Mouse (Mus musculus) forebrain, embryonic 12.5 days (tissue): Measurements from ENCODE around the gene Proser2. TPM values are rescaled to one million over a fixed set of nuclear protein-coding genes. Genes with fewer than 3 reads are reported as not detected.

Experiments used
- ATAC-seq: fragments of 200-750 bp; cut with Nextera tagmentation; 2 replicates; pipeline ENCODE4 v1.8.0; 2017; ENCODE audit warnings: moderate TSS enrichment; ENCODE audit not compliant: low FRiP score
- H3K27ac ChIP-seq: fragments of 300-500 bp; sonication (generic); 2 replicates; pipeline ENCODE4 v1.5.1; 2016; ENCODE audit warnings: mild to moderate bottlenecking
- H3K27me3 ChIP-seq: fragments of 300-500 bp; sonication (generic); 2 replicates; pipeline ENCODE4 v1.6.1; 2016; ENCODE audit warnings: mild to moderate bottlenecking
- H3K36me3 ChIP-seq: fragments of 300-500 bp; sonication (generic); replicated peaks from 2 replicates; pipeline ENCODE4 v1.6.1; 2016; ENCODE audit warnings: mild to moderate bottlenecking
- H3K4me1 ChIP-seq: fragments of 300-500 bp; sonication (generic); 2 replicates; pipeline ENCODE4 v1.6.1; 2016
- H3K4me2 ChIP-seq: fragments of 300-500 bp; sonication (generic); 2 replicates; pipeline ENCODE4 v1.6.1; 2016; ENCODE audit warnings: mild to moderate bottlenecking, moderate library complexity
- H3K4me3 ChIP-seq: fragments of 300-500 bp; sonication (generic); replicated peaks from 2 replicates; pipeline ENCODE4 v1.5.1; 2016; ENCODE audit warnings: mild to moderate bottlenecking
- H3K9ac ChIP-seq: fragments of 300-500 bp; sonication (generic); 2 replicates; pipeline ENCODE4 v1.6.1; 2016; ENCODE audit warnings: mild to moderate bottlenecking
- H3K9me3 ChIP-seq: fragments of 300-500 bp; sonication (generic); 2 replicates; pipeline ENCODE4 v1.6.1; 2016
- WGBS: fragments of 180-500 bp; shearing (Covaris S2); methylation state at CpG from one replicate; pipeline ENCODE4 v1.1.7; 2016; 5-methylcytosine and 5-hydroxymethylcytosine counted together
- polyA plus RNA-seq: library from polyadenylated mRNA; unstranded; fragments of >200 nt; fragmentation: Nextera tagmentation; extraction: Ambion mirVana; gene quantifications from 2 replicates; pipeline ENCODE4 v1.2.1, GENCODE M21; 2016

Gene Proser2
- polyA plus RNA-seq, 1 experiment from 2014 or later, result 2.6 TPM

DNA sequence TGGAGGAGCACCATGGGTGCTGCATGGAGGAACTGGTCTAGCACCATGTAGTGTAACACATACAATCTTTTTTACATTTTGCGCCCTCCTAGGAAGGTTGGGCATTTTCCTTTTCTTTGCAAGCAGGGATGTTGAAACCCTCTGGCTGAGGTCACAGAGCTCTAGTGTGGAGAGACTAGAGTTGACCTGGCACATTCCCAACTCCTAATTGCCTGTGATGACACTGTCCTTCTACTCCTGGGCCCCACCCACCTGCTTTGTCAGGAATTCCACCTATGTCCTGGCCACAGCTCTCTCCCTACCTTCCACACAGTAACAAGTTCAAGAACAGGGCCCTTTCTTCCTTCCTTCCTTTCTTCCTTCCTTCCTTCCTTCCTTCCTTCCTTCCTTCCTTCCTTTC, 46.3 kb downstream of the Proser2 start:
- 88% methylated on average over 1 of the region's 1 CpGs for WGBS
- Histone ChIP-seq H3K4me1 (no peaks in the 10 kb centered on the region), H3K27ac (no peak overlapping the region), H3K4me2 (no peak overlapping the region), H3K9me3 (no peaks in the 10 kb centered on the region), H3K4me3 (no peak overlapping the region), H3K9ac (no peak overlapping the region), H3K36me3 (no peaks in the 10 kb centered on the region), H3K27me3 (no peaks in the 10 kb centered on the region)
- ATAC-seq, result no peak

GRCm38 (mm10) chr2:6082615-6083014, 47.4 kb downstream of the Proser2 start:
- no peaks in the 10 kb centered on the region for H3K9me3 ChIP-seq
- H3K4me2 ChIP-seq, result no peak overlapping the region
- no peaks in the 10 kb centered on the region for H3K36me3 ChIP-seq
- H3K27ac ChIP-seq, result no peak overlapping the region
- H3K9ac ChIP-seq, result no peak overlapping the region
- no peak overlapping the region for H3K4me3 ChIP-seq
- H3K4me1 ChIP-seq, result no peaks in the 10 kb centered on the region
- no peaks in the 10 kb centered on the region for H3K27me3 ChIP-seq
- no peak for ATAC-seq
- WGBS, result 86% methylated on average over 6 of the region's 6 CpGs

DNA sequence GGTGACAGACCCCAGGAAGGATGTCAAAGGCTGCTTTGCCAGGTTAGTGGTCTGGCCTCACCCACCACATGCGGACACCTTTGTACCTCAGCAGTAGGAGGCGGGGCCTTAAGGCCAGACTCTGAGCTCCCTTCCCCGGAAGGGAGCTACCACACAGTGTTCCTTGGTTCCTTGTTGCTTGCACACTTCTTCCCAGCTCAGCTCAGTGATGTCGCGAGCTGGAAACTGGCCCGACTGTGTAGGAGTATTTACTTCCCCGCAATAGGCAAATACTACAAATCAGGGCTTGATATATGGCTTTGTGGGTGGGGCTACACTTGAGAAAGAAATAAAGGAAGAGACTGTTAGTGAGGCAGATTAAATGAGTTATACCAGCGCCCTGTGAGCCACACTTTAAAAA, 48.9 kb downstream of the Proser2 start:
- H3K4me2 ChIP-seq, result no peak overlapping the region
- no peak overlapping the region for H3K4me3 ChIP-seq
- H3K9ac ChIP-seq, result no peak overlapping the region
- WGBS, result 66% methylated on average over 8 of the region's 8 CpGs
- no peak overlapping the region for H3K27ac ChIP-seq
- no peaks in the 10 kb centered on the region for H3K27me3 ChIP-seq
- ATAC-seq, result no peak
- H3K36me3 ChIP-seq, result no peaks in the 10 kb centered on the region
- no peaks in the 10 kb centered on the region for H3K9me3 ChIP-seq
- no peaks in the 10 kb centered on the region for H3K4me1 ChIP-seq

DNA sequence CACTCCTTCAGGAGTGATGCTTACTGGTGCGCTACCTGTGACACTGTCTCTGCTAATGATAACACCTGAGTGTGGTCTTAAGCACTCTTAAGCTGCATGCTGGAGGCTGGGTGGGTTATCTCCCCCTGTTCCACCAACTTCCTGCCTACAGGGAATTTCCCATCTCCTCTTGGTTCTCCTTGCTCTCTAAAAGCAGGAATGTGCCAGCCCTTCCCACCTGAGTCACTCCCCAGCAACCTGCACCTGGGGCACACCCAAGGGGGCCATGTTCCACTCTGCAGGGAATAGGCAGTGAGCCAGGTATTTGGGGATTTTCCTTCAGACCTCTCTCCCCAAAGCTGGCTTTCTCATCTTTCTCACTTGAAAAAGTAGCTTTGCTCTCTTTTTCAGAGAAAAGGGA, 50.0 kb downstream of the Proser2 start:
- H3K4me1 ChIP-seq, result 0 out of 2 replicates have a peak, but pooled peaks cover 4% of the 10 kb centered on the region
- 83% methylated on average over 1 of the region's 1 CpGs for WGBS
- no peaks in the 10 kb centered on the region for H3K9me3 ChIP-seq
- no peak for ATAC-seq
- H3K4me3 ChIP-seq, result no peak overlapping the region
- H3K27ac ChIP-seq, result no peak overlapping the region
- H3K4me2 ChIP-seq, result no peak overlapping the region
- no peaks in the 10 kb centered on the region for H3K27me3 ChIP-seq
- H3K36me3 ChIP-seq, result no peaks in the 10 kb centered on the region
- no peak overlapping the region for H3K9ac ChIP-seq

DNA sequence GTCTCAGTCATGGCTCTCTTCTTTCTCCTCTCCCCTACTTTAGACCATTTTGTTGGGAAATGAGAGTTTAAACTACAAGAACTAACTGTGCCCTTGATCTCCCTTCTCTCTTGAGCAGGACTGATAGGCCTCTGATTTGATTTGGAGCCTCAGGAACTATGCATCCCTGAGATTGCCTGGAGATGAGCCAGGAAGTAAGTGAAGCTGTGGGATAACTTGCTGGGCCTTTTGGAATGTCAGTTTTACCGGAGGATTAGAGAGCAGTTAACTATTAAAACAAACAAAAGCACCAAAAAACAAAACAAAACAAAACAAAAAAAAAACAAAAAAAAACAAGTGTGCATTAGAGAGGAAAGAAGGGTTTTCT, 54.5 kb downstream of the Proser2 start:
- ATAC-seq, result no peak
- 71% methylated on average over 1 of the region's 1 CpGs for WGBS
- H3K4me3 ChIP-seq, result no peak overlapping the region
- H3K4me2 ChIP-seq, result no peak overlapping the region
- no peaks in the 10 kb centered on the region for H3K9me3 ChIP-seq
- H3K9ac ChIP-seq, result no peak overlapping the region
- 0 out of 2 replicates have a peak, but pooled peaks cover 8% of the 10 kb centered on the region for H3K4me1 ChIP-seq
- H3K27me3 ChIP-seq, result no peaks in the 10 kb centered on the region
- H3K27ac ChIP-seq, result no peak overlapping the region
- H3K36me3 ChIP-seq, result no peaks in the 10 kb centered on the region

GRCm38 (mm10) chr2:6074891-6075529, 55.0 kb downstream of the Proser2 start:
- no peaks in the 10 kb centered on the region for H3K9me3 ChIP-seq
- no peak for ATAC-seq
- H3K36me3 ChIP-seq, result no peaks in the 10 kb centered on the region
- H3K9ac ChIP-seq, result no peak overlapping the region
- no peak overlapping the region for H3K4me2 ChIP-seq
- no peak overlapping the region for H3K4me3 ChIP-seq
- 0 out of 2 replicates have a peak, but pooled peaks cover 8% of the 10 kb centered on the region for H3K4me1 ChIP-seq
- H3K27me3 ChIP-seq, result no peaks in the 10 kb centered on the region
- H3K27ac ChIP-seq, result no peak overlapping the region
- WGBS, result 77% methylated on average over 10 of the region's 10 CpGs

DNA sequence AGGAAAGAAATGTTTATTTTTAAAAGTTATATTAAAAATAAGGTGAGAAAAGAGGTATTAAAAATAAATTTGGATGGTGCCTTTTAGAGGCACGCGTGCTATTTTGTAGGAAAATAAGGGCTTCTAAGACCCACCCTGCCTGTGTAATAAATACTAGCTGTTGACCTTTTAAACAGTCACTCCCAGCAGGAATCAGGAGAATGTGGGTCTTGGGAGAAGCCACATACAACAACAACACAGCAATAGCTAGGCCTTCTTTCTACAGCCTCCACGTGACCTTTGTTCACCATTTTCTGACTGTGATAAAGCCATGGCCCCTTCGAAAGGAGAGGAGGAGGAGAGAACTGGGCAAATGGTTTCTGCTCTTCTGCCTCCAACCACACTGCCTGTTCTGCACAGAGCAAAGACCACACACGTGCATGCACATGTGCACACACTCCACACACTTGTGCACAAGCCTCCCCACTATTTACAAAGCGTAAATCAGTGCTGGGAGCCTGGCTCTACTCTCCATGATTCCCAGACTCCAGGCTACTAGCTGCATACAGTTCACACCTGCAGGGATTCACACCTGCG, 57.2 kb downstream of the Proser2 start:
- 87% methylated on average over 7 of the region's 7 CpGs for WGBS

DNA sequence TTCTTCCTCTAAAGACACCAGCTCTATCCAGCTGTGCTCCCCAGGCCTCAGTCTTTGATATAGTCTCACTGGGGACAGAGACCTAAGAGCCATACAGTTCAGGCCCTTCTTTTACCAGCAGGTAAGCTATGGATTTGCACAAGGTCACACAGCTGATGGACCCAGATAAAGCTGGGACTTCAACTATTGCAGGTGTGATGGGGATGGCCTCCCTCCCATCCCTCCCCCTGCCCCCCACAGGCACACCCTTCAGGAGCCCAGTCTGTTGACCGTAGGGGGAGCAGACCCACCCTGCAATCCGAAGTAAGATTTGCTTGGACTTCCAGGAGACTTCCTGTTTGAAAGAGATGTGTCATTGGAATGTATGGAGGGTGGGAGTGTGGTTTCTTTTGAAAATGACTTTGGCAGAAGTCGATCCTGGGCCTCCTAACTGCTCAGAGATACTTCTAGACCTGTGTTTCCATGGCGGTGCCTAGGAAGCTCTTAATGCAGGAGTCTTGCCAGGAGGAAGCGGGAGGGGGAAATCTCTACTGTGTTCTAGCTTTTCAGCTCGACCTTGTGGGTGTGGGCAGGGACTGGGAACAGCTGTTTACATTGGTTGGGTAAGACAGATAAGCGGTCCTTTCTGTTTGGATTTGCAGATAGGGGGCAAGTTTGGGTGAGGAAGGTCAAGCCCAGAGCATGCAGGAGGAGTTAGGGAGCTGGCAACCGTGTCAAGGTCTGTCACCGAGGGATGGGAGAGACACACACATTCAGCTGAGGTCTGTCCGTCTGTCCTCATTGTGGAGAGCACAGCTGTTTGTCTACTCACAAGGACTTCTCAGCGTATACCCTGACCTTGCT, 58.2 kb downstream of the Proser2 start:
- Histone ChIP-seq H3K4me3 (no peak overlapping the region), H3K9ac (no peak overlapping the region), H3K4me2 (no peak overlapping the region), H3K36me3 (no peaks in the 10 kb centered on the region), H3K27me3 (no peaks in the 10 kb centered on the region), H3K9me3 (no peaks in the 10 kb centered on the region), H3K27ac (no peak overlapping the region), H3K4me1 (0 out of 2 replicates have a peak, but pooled peaks cover 8% of the 10 kb centered on the region)
- 80% methylated on average over 11 of the region's 11 CpGs for WGBS
- no peak for ATAC-seq

More for the DNA sequence above, 57.2 kb downstream of the Proser2 start:
- Histone ChIP-seq H3K4me2 (no peak overlapping the region), H3K27ac (no peak overlapping the region), H3K36me3 (no peaks in the 10 kb centered on the region), H3K9ac (no peak overlapping the region), H3K27me3 (no peaks in the 10 kb centered on the region), H3K4me1 (0 out of 2 replicates have a peak, but pooled peaks cover 8% of the 10 kb centered on the region), H3K4me3 (no peak overlapping the region), H3K9me3 (no peaks in the 10 kb centered on the region)
- no peak for ATAC-seq

GRCm38 (mm10) chr2:6070925-6071324, 59.1 kb downstream of the Proser2 start:
- H3K9me3 ChIP-seq, result no peaks in the 10 kb centered on the region
- ATAC-seq, result no peak
- H3K4me3 ChIP-seq, result no peak overlapping the region
- no peak overlapping the region for H3K9ac ChIP-seq
- no peaks in the 10 kb centered on the region for H3K36me3 ChIP-seq
- H3K4me1 ChIP-seq, result 0 out of 2 replicates have a peak, but pooled peaks cover 8% of the 10 kb centered on the region
- 48% methylated on average over 11 of the region's 11 CpGs for WGBS
- H3K4me2 ChIP-seq, result no peak overlapping the region
- no peak overlapping the region for H3K27ac ChIP-seq
- no peaks in the 10 kb centered on the region for H3K27me3 ChIP-seq

- no peaks in the 10 kb centered on the region for H3K27me3 ChIP-seq
- H3K4me2 ChIP-seq, result no peak overlapping the region
- H3K27ac ChIP-seq, result no peak overlapping the region
- ATAC-seq, result no peak
- WGBS, result 86% methylated on average over 6 of the region's 6 CpGs
- no peak overlapping the region for H3K4me3 ChIP-seq
- H3K36me3 ChIP-seq, result no peaks in the 10 kb centered on the region
- 0 out of 2 replicates have a peak, but pooled peaks cover 4% of the 10 kb centered on the region for H3K4me1 ChIP-seq
- H3K9ac ChIP-seq, result no peak overlapping the region
- no peaks in the 10 kb centered on the region for H3K9me3 ChIP-seq
These were observed 62.7 kb downstream of the Proser2 start for GRCm38 (mm10) chr2:6067341-6067740.

- Histone ChIP-seq H3K27ac (no peak overlapping the region), H3K4me2 (no peak overlapping the region), H3K4me1 (no peaks in the 10 kb centered on the region; the same call in 1 of the 2 replicates), H3K36me3 (peaks cover 21% of the 10 kb centered on the region), H3K9ac (no peak overlapping the region), H3K27me3 (no peaks in the 10 kb centered on the region), H3K4me3 (no peak overlapping the region), H3K9me3 (no peaks in the 10 kb centered on the region)
- WGBS, result 79% methylated on average over 10 of the region's 10 CpGs
- no peak for ATAC-seq
These were observed 69.8 kb downstream of the Proser2 start for GRCm38 (mm10) chr2:6060071-6060804.

GRCm38 (mm10) chr2:6059291-6059690, 70.7 kb downstream of the Proser2 start:
- Histone ChIP-seq H3K27ac (no peak overlapping the region), H3K27me3 (no peaks in the 10 kb centered on the region), H3K4me3 (no peak overlapping the region), H3K36me3 (peaks cover 28% of the 10 kb centered on the region), H3K9me3 (no peaks in the 10 kb centered on the region), H3K9ac (no peak overlapping the region), H3K4me1 (no peaks in the 10 kb centered on the region; the same call in 1 of the 2 replicates), H3K4me2 (no peak overlapping the region)
- no peak for ATAC-seq
- 88% methylated on average over 2 of the region's 2 CpGs for WGBS
